Comparison of ENCODE assay signal across 21 mouse cellular contexts in the genomic region with DNA sequence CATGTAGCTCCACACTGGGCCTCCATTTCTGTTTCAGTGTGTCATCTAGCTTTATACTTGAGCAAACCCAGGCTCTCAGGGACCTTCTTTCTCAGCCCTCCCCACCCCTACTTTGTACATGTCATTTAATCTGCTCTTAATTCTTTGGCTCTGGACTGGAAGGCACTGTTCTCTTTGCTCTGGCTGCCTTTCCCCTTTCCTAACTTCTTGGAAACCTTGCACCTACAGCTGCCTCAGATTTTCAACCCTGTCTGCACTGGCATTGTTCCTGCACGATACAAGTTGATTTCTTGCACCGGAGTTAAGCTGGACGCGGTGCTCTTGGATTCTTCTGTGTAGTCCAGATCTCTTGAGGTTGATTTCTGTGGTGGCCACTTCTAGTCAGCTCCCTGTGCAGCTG. TPM values are rescaled to one million over a fixed set of nuclear protein-coding genes. Genes with fewer than 3 reads are reported as not detected.
DNase-seq lines count a peak whose midpoint lies in the region; ATAC-seq and TF ChIP-seq lines count a peak whose summit lies in the region.
"Had no signal": no experiment of that assay in that cellular context is flagged by ENCODE, and none has a peak within 500 bp of the region (broad histone marks: within the 10 kb centered on the region; RNA-seq: fewer than 3 reads in every experiment).

No protein-coding gene starts in this region.

- DNase-seq in embryonic facial prominence, embryonic 14.5 days (ENCODE audit: low spot score): peak; percentile 43
- DNase-seq in embryonic facial prominence, embryonic 10.5 days (ENCODE audit: low spot score): no peak
- peak; percentile 27 for DNase-seq in liver, adult 2 months (ENCODE audit: extremely low read depth, low read depth, low spot score)
- DNase-seq in gastrocnemius, adult 2 months: peak; percentile 60
- DNase-seq in heart, postnatal 25 days (ENCODE audit: low spot score): peak; percentile 6
- DNase-seq in Muller cell, postnatal 12 days (ENCODE audit: inconsistent ontology term): no peak
- DNase-seq in kidney, adult 2 months: no peak
- DNase-seq: cerebellum, adult 9-10 months; kidney, adult 8-10 months; kidney, postnatal 14 days; layer of hippocampus, postnatal 36 days; lung, postnatal 10 days; midbrain, embryonic 14.5 days; right cerebral cortex, adult 18-20 months had no signal

- no peak overlapping the region for H3K9ac ChIP-seq in embryonic facial prominence, embryonic 14.5 days (ENCODE audit: low read depth, low read length)
- H3K9ac ChIP-seq in liver, adult 2 months (ENCODE audit: low read depth, low read length): no peak overlapping the region
- no peak overlapping the region for H3K9ac ChIP-seq in liver, embryonic 12.5 days
- H3K9ac ChIP-seq: embryonic facial prominence, embryonic 12.5 days; neural tube, embryonic 13.5 days had no signal

- H3K79me2 ChIP-seq in liver, adult 2 months (ENCODE audit: control insufficient read depth, insufficient read depth, low read length): peaks cover 27% of the 10 kb centered on the region; the same call in 1 of the 2 replicates

- H3K4me2 ChIP-seq in embryonic facial prominence, embryonic 14.5 days (ENCODE audit: low read depth, low read length): no peak overlapping the region
- H3K4me2 ChIP-seq in liver, embryonic 12.5 days: no peak overlapping the region
- H3K4me2 ChIP-seq: embryonic facial prominence, embryonic 12.5 days; neural tube, embryonic 13.5 days had no signal

- H3K4me3 ChIP-seq in embryonic facial prominence, embryonic 14.5 days (ENCODE audit: low read depth, low read length): no peak overlapping the region
- H3K4me3 ChIP-seq in embryonic facial prominence, embryonic 10.5 days: no peak overlapping the region
- no peak overlapping the region for H3K4me3 ChIP-seq in liver, adult 2 months (ENCODE audit: insufficient read depth, low read depth, low read length)
- H3K4me3 ChIP-seq in liver, embryonic 12.5 days: no peak overlapping the region
- H3K4me3 ChIP-seq in gastrocnemius, adult 2 months: peak overlapping the region; percentile 40
- no peak overlapping the region for H3K4me3 ChIP-seq in kidney, adult 2 months (ENCODE audit: insufficient read depth, low read depth, low read length)
- H3K4me3 ChIP-seq: embryonic facial prominence, embryonic 12.5 days; forebrain, embryonic 10.5 days; hindbrain, embryonic 10.5 days; layer of hippocampus, adult 2 months; neural tube, embryonic 13.5 days had no signal

- intact Hi-C loops in gastrocnemius, adult 2 months (cut with DNase I): loop anchor here (10.0 kb wide), 1 partner anchor 548 kb away; the partner anchor contains the start of gene Mgmt
- intact Hi-C loops in heart, postnatal 25 days (cut with DNase I): no loop called here

- no peak for TF ChIP-seq POLR2A in liver, adult 2 months (IDR thresholded peaks at IDR 0.05; ENCODE audit: extremely low read depth, insufficient read depth, low read length)
- no peak for TF ChIP-seq POLR2A in kidney, adult 2 months (IDR thresholded peaks at IDR 0.05; ENCODE audit: low read depth, low read length)

- TF ChIP-seq CTCF in liver, adult 2 months (IDR thresholded peaks at IDR 0.05; ENCODE audit: low read depth, low read length): no peak
- TF ChIP-seq CTCF in gastrocnemius, adult 2 months (IDR thresholded peaks at IDR 0.05): no peak
- no peak for TF ChIP-seq CTCF in kidney, adult 2 months (conservative IDR thresholded peaks at IDR 0.05; ENCODE audit: insufficient read depth, insufficient read length, low read depth, low read length)

- H3K36me3 ChIP-seq in embryonic facial prominence, embryonic 14.5 days (ENCODE audit: control insufficient read depth, insufficient read depth, low read length): peaks cover 29% of the 10 kb centered on the region
- peaks cover 59% of the 10 kb centered on the region for H3K36me3 ChIP-seq in embryonic facial prominence, embryonic 10.5 days (replicated peaks)
- H3K36me3 ChIP-seq in liver, adult 2 months (ENCODE audit: control insufficient read depth, insufficient read depth, low read length): peaks cover 4% of the 10 kb centered on the region; the same call in 1 of the 2 replicates
- peaks cover 38% of the 10 kb centered on the region for H3K36me3 ChIP-seq in liver, embryonic 12.5 days
- H3K36me3 ChIP-seq in kidney, adult 2 months (ENCODE audit: control insufficient read depth, insufficient read depth, low read length): no peaks in the 10 kb centered on the region

- H3K4me1 ChIP-seq in embryonic facial prominence, embryonic 14.5 days (ENCODE audit: control insufficient read depth, insufficient read depth, low read length): peaks cover 6% of the 10 kb centered on the region; the same call in 1 of the 2 replicates
- peaks cover 17% of the 10 kb centered on the region for H3K4me1 ChIP-seq in embryonic facial prominence, embryonic 10.5 days
- H3K4me1 ChIP-seq in liver, adult 2 months (ENCODE audit: control insufficient read depth, insufficient read depth, low read length): peaks cover 13% of the 10 kb centered on the region
- H3K4me1 ChIP-seq in liver, embryonic 12.5 days: peaks cover 36% of the 10 kb centered on the region
- H3K4me1 ChIP-seq in kidney, adult 2 months (ENCODE audit: control insufficient read depth, insufficient read depth, low read length): 0 out of 2 replicates have a peak, but pooled peaks cover 3% of the 10 kb centered on the region

- H3K27ac ChIP-seq in embryonic facial prominence, embryonic 14.5 days (replicated peaks; ENCODE audit: low read depth, low read length): no peak overlapping the region
- H3K27ac ChIP-seq in embryonic facial prominence, embryonic 10.5 days (replicated peaks): no peak overlapping the region
- H3K27ac ChIP-seq in liver, adult 2 months (replicated peaks; ENCODE audit: insufficient read depth, low read depth, low read length): no peak overlapping the region
- no peak overlapping the region for H3K27ac ChIP-seq in liver, embryonic 12.5 days
- H3K27ac ChIP-seq in gastrocnemius, adult 2 months: peak overlapping the region; percentile 79
- no peak overlapping the region for H3K27ac ChIP-seq in kidney, adult 2 months (ENCODE audit: insufficient read depth, low read depth, low read length)
- H3K27ac ChIP-seq: embryonic facial prominence, embryonic 12.5 days; forebrain, embryonic 10.5 days; hindbrain, embryonic 10.5 days; layer of hippocampus, adult 2 months; neural tube, embryonic 13.5 days had no signal

- H3K27me3 ChIP-seq in embryonic facial prominence, embryonic 14.5 days (replicated peaks; ENCODE audit: control insufficient read depth, insufficient read depth, low read length): no peaks in the 10 kb centered on the region
- no peaks in the 10 kb centered on the region for H3K27me3 ChIP-seq in embryonic facial prominence, embryonic 10.5 days (replicated peaks; ENCODE audit: low read depth, poor library complexity, severe bottlenecking)
- no peaks in the 10 kb centered on the region for H3K27me3 ChIP-seq in liver, adult 2 months (ENCODE audit: control insufficient read depth, insufficient read depth, low read length)
- H3K27me3 ChIP-seq in liver, embryonic 12.5 days (replicated peaks): no peaks in the 10 kb centered on the region
- no peaks in the 10 kb centered on the region for H3K27me3 ChIP-seq in kidney, adult 2 months (replicated peaks; ENCODE audit: control insufficient read depth, insufficient read depth, low read length)
- H3K27me3 ChIP-seq: embryonic facial prominence, embryonic 12.5 days; neural tube, embryonic 13.5 days had no signal

- ATAC-seq in embryonic facial prominence, embryonic 14.5 days (ENCODE audit: low read depth): peak; percentile 26; the same call in 1 of the 2 replicates
- ATAC-seq in liver, embryonic 12.5 days: no peak

- H3K9me3 ChIP-seq in embryonic facial prominence, embryonic 14.5 days (ENCODE audit: control insufficient read depth, low read length): no peaks in the 10 kb centered on the region
- no peaks in the 10 kb centered on the region for H3K9me3 ChIP-seq in embryonic facial prominence, embryonic 10.5 days
- H3K9me3 ChIP-seq in liver, embryonic 12.5 days (replicated peaks): no peaks in the 10 kb centered on the region
- H3K9me3 ChIP-seq: embryonic facial prominence, embryonic 12.5 days; forebrain, embryonic 10.5 days; G1E; hindbrain, embryonic 10.5 days; neural tube, embryonic 13.5 days had no signal

- WGBS in embryonic facial prominence, embryonic 14.5 days: 81% methylated on average over 4 of the region's 4 CpGs
- 95% methylated on average over 4 of the region's 4 CpGs for WGBS in embryonic facial prominence, embryonic 10.5 days
- 67% methylated on average over 4 of the region's 4 CpGs for WGBS in liver, adult 2 months
- 86% methylated on average over 4 of the region's 4 CpGs for WGBS in liver, embryonic 12.5 days (ENCODE audit: insufficient replicate concordance)
- 92% methylated on average over 4 of the region's 4 CpGs for WGBS in kidney, adult 2 months

RNA-seq across cellular contexts. Expression of gene Glrx3, which starts 5.5 kb away (rescaled TPM):
- 266 and 278 TPM in 2 replicates for polyA plus RNA-seq in embryonic facial prominence, embryonic 14.5 days (2014; fragmentation: Nextera tagmentation; extraction: Ambion mirVana)
- 316 and 321 TPM in 2 replicates for polyA plus RNA-seq in embryonic facial prominence, embryonic 10.5 days (2016; fragmentation: Nextera tagmentation; extraction: Ambion mirVana)
- 77.4 and 95.7 TPM in 2 replicates for total RNA-seq in liver, adult 2 months (2014; rRNA removed)
- polyA plus RNA-seq in liver, adult 2 months (2012; rRNA removed): 52.5 and 75.5 TPM in 2 replicates
- 131 and 132 TPM in 2 replicates for polyA plus RNA-seq in liver, embryonic 12.5 days (2016; fragmentation: Nextera tagmentation; extraction: Ambion mirVana)
- 100 to 1,000 TPM; 133 to 142 TPM for total RNA-seq in gastrocnemius, adult 2 months (2021)
- total RNA-seq in heart, postnatal 25 days (2021): 100 to 1,000 TPM; 133 to 136 TPM
- 91.3 and 101 TPM in 2 replicates for polyA plus RNA-seq in kidney, adult 2 months (2012; rRNA removed)

RNA-seq across cellular contexts. Expression of gene 9430038I01Rik, which starts 32.4 kb away (rescaled TPM):
- 15.8 and 21.5 TPM in 2 replicates for polyA plus RNA-seq in embryonic facial prominence, embryonic 14.5 days (2014; fragmentation: Nextera tagmentation; extraction: Ambion mirVana)
- polyA plus RNA-seq in embryonic facial prominence, embryonic 10.5 days (2016; fragmentation: Nextera tagmentation; extraction: Ambion mirVana): 21.4 and 23.3 TPM in 2 replicates
- 14.6 and 15.7 TPM in 2 replicates for total RNA-seq in liver, adult 2 months (2014; rRNA removed)
- 9.8 and 13.3 TPM in 2 replicates for polyA plus RNA-seq in liver, adult 2 months (2012; rRNA removed)
- polyA plus RNA-seq in liver, embryonic 12.5 days (2016; fragmentation: Nextera tagmentation; extraction: Ambion mirVana): 9.3 and 12.1 TPM in 2 replicates
- total RNA-seq in gastrocnemius, adult 2 months (2021): 1 to 10 TPM; 5.0 to 6.2 TPM
- 1 to 10 TPM; 6.9 to 7.8 TPM for total RNA-seq in heart, postnatal 25 days (2021)
- 6.5 and 7.1 TPM in 2 replicates for polyA plus RNA-seq in kidney, adult 2 months (2012; rRNA removed)

Comparison
In these comparisons a context has a peak if more than half of its experiments do, and no peak if none do; other contexts are left out.
1. DNase-seq: peak in embryonic facial prominence, embryonic 14.5 days (single experiment), liver, adult 2 months (single experiment), gastrocnemius, adult 2 months (single experiment) and heart, postnatal 25 days (single experiment); none in embryonic facial prominence, embryonic 10.5 days (single experiment), Muller cell, postnatal 12 days (single experiment) and kidney, adult 2 months (single experiment).